ENCODE assay signal across 28 mouse cellular contexts in genomic region chr17:79802056-79802455, GRCm38 (mm10).
DNase-seq lines count a peak whose midpoint lies in the region; ATAC-seq and TF ChIP-seq lines count a peak whose summit lies in the region.
"Had no signal": no experiment of that assay in that cellular context is flagged by ENCODE, and none has a peak within 500 bp of the region (broad histone marks: within the 10 kb centered on the region; RNA-seq: fewer than 3 reads in every experiment).

No protein-coding gene starts in this region.

- H3K4me1 ChIP-seq in hindbrain, embryonic 15.5 days (replicated peaks) = no peaks in the 10 kb centered on the region
- no peaks in the 10 kb centered on the region for H3K4me1 ChIP-seq in hindbrain, embryonic 11.5 days (replicated peaks; ENCODE audit: control insufficient read depth, insufficient read depth, low read length)
- peaks cover 11% of the 10 kb centered on the region for H3K4me1 ChIP-seq in lung, embryonic 16.5 days (replicated peaks; ENCODE audit: control insufficient read depth, insufficient read depth, low read length)
- H3K4me1 ChIP-seq: heart, embryonic 12.5 days; intestine, embryonic 15.5 days; liver, embryonic 13.5 days; megakaryocyte, embryonic 14.5 days; midbrain, embryonic 13.5 days had no signal

- no peaks in the 10 kb centered on the region for H3K36me3 ChIP-seq in hindbrain, embryonic 15.5 days
- no peaks in the 10 kb centered on the region for H3K36me3 ChIP-seq in hindbrain, embryonic 11.5 days (ENCODE audit: control insufficient read depth, insufficient read depth, low read length)
- H3K36me3 ChIP-seq in lung, embryonic 16.5 days (ENCODE audit: control insufficient read depth, insufficient read depth, low read length) = no peaks in the 10 kb centered on the region
- H3K36me3 ChIP-seq: heart, embryonic 12.5 days; intestine, embryonic 15.5 days; liver, embryonic 13.5 days; midbrain, embryonic 13.5 days had no signal

- H3K9ac ChIP-seq in hindbrain, embryonic 15.5 days = no peak overlapping the region
- H3K9ac ChIP-seq in hindbrain, embryonic 11.5 days (ENCODE audit: low read depth, low read length) = no peak overlapping the region
- no peak overlapping the region for H3K9ac ChIP-seq in lung, embryonic 16.5 days (ENCODE audit: low read length)
- H3K9ac ChIP-seq: heart, embryonic 12.5 days; intestine, embryonic 15.5 days; liver, embryonic 13.5 days; midbrain, embryonic 13.5 days had no signal

- no peaks in the 10 kb centered on the region for H3K9me3 ChIP-seq in hindbrain, embryonic 15.5 days
- no peaks in the 10 kb centered on the region for H3K9me3 ChIP-seq in hindbrain, embryonic 11.5 days (ENCODE audit: control insufficient read depth, low read length)
- no peaks in the 10 kb centered on the region for H3K9me3 ChIP-seq in lung, embryonic 16.5 days (ENCODE audit: control insufficient read depth, low read length)
- H3K9me3 ChIP-seq: heart, embryonic 12.5 days; intestine, embryonic 15.5 days; liver, embryonic 13.5 days; megakaryocyte, embryonic 14.5 days; midbrain, embryonic 13.5 days had no signal

- no peaks in the 10 kb centered on the region for H3K27me3 ChIP-seq in hindbrain, embryonic 15.5 days
- H3K27me3 ChIP-seq in hindbrain, embryonic 11.5 days (ENCODE audit: control insufficient read depth, insufficient read depth, low read length) = no peaks in the 10 kb centered on the region
- no peaks in the 10 kb centered on the region for H3K27me3 ChIP-seq in lung, embryonic 16.5 days (ENCODE audit: control insufficient read depth, insufficient read depth, low read depth, low read length)
- H3K27me3 ChIP-seq: heart, embryonic 12.5 days; intestine, embryonic 15.5 days; liver, embryonic 13.5 days; megakaryocyte, embryonic 14.5 days; midbrain, embryonic 13.5 days had no signal

- no peak overlapping the region for H3K4me2 ChIP-seq in hindbrain, embryonic 15.5 days
- no peak overlapping the region for H3K4me2 ChIP-seq in hindbrain, embryonic 11.5 days (replicated peaks; ENCODE audit: low read depth, low read length)
- no peak overlapping the region for H3K4me2 ChIP-seq in lung, embryonic 16.5 days (ENCODE audit: low read depth, low read length)
- H3K4me2 ChIP-seq: heart, embryonic 12.5 days; intestine, embryonic 15.5 days; liver, embryonic 13.5 days; midbrain, embryonic 13.5 days had no signal

- no peak for TF ChIP-seq CTCF in brain, embryonic 14.5 days (IDR thresholded peaks at IDR 0.05; ENCODE audit: borderline replicate concordance, extremely low read depth, insufficient read depth, insufficient read length)

- TF ChIP-seq POLR2A in brain, embryonic 14.5 days (IDR thresholded peaks at IDR 0.05; ENCODE audit: borderline replicate concordance, extremely low read depth, insufficient read depth, insufficient read length, poor library complexity, severe bottlenecking) = no peak

- no peak overlapping the region for H3K27ac ChIP-seq in hindbrain, embryonic 15.5 days (replicated peaks)
- H3K27ac ChIP-seq in hindbrain, embryonic 11.5 days (ENCODE audit: low read depth, low read length) = no peak overlapping the region
- peak overlapping the region; percentile 33; the same call in 1 of the 2 replicates for H3K27ac ChIP-seq in lung, embryonic 16.5 days (ENCODE audit: low read length)
- H3K27ac ChIP-seq: gastrocnemius, adult 2 months; heart, adult 2 months; intestine, embryonic 15.5 days; kidney, postnatal 0 days; liver, embryonic 13.5 days; midbrain, embryonic 13.5 days had no signal

- 61% methylated on average over 7 of the region's 7 CpGs for WGBS in hindbrain, embryonic 15.5 days
- WGBS in hindbrain, embryonic 11.5 days = 73% methylated on average over 7 of the region's 7 CpGs
- 18% methylated on average over 7 of the region's 7 CpGs for WGBS in lung, embryonic 16.5 days

- no peak for DNase-seq in hindbrain, embryonic 11.5 days (ENCODE audit: low spot score)
- DNase-seq in lung, postnatal 4 days = no peak
- peak; percentile 39 for DNase-seq in NIH3T3 (ENCODE audit: low read depth)
- peak; percentile 34 for DNase-seq in brain, embryonic 14.5 days (ENCODE audit: low read depth)
- DNase-seq in left cerebral cortex, adult 8-10 months (ENCODE audit: low spot score in 2 of 2) = no peak
- no peak for DNase-seq in testis, postnatal 14 days (ENCODE audit: low spot score)
- DNase-seq: adrenal gland, postnatal 10 days; cerebellum, adult 11 months; cerebellum, adult 9-11 months; gastrocnemius, adult 2 months; gastrocnemius, postnatal 36 days; heart, adult 2 months; kidney, adult 8-10 months; kidney, postnatal 4 days; left cerebral cortex, postnatal 4 days; liver, embryonic 13.5 days; lung, adult 2 months; right cerebral cortex, postnatal 25 days had no signal

- ATAC-seq in hindbrain, embryonic 15.5 days (ENCODE audit: low FRiP score, low read depth) = peak; percentile 42; the same call in 1 of the 2 replicates
- no peak for ATAC-seq in hindbrain, embryonic 11.5 days (ENCODE audit: low FRiP score)
- ATAC-seq in lung, embryonic 16.5 days (ENCODE audit: low read depth) = peak; percentile 47
- ATAC-seq: CD4-positive, CD25-positive, alpha-beta regulatory T cell, adult 4 months; forebrain, embryonic 16.5 days; intestine, embryonic 15.5 days; midbrain, embryonic 13.5 days had no signal

- no peak overlapping the region for H3K4me3 ChIP-seq in hindbrain, embryonic 15.5 days
- no peak overlapping the region for H3K4me3 ChIP-seq in hindbrain, embryonic 11.5 days (ENCODE audit: low read depth, low read length)
- H3K4me3 ChIP-seq in lung, embryonic 16.5 days (ENCODE audit: low read length) = no peak overlapping the region
- H3K4me3 ChIP-seq: erythroblast, embryonic 14.5 days; gastrocnemius, adult 2 months; heart, adult 2 months; heart, embryonic 12.5 days; intestine, embryonic 15.5 days; liver, embryonic 13.5 days; megakaryocyte, embryonic 14.5 days; midbrain, embryonic 13.5 days had no signal

Comparison
In these comparisons a context has a peak if more than half of its experiments do, and no peak if none do; other contexts are left out.
1. DNase-seq: peak in NIH3T3 (single experiment) and brain, embryonic 14.5 days (single experiment); none in hindbrain, embryonic 11.5 days (single experiment), lung, postnatal 4 days (0 of 2), left cerebral cortex, adult 8-10 months (0 of 2) and testis, postnatal 14 days (single experiment).